In the genomic region with DNA sequence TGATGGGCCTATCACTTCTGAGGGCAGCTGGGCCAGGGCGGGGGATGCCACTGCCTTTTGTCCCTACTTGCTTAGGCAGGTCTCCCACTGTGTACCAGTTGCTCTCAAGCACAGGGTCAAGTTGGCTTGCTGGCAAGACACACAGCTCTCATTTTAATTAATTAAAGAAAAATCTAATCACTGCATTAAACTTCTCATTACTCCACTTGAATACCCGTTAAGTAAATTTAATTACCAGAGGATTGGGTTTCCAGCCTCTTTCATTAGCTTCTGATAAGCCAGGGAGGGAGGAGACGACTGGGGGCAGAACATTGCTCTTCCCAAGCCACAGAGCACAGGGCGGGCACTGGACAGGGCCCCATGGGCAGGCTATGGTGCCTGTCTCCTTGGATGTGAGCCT, we compare ENCODE assay signal across 25 mouse cellular contexts.
"Had no signal": no experiment of that assay in that cellular context is flagged by ENCODE, and none has a peak within 500 bp of the region (broad histone marks: within the 10 kb centered on the region; RNA-seq: fewer than 3 reads in every experiment).

No protein-coding gene starts in this region.

- H3K27ac ChIP-seq: kidney, embryonic 15.5 days; limb, embryonic 13.5 days; liver, embryonic 12.5 days; liver, embryonic 15.5 days; lung, embryonic 15.5 days; neural tube, embryonic 12.5 days; stomach, postnatal 0 days had no signal

- DNase-seq: kidney, adult 8-10 months; kidney, postnatal 10 days; kidney, postnatal 36 days; layer of hippocampus, adult 9-11 months; left cerebral cortex, postnatal 4 days; liver; lung, adult 18-20 months; lung, postnatal 10 days; lung, postnatal 36 days; midbrain, embryonic 14.5 days; right cerebral cortex, adult 18-20 months; right cerebral cortex, postnatal 14 days; right cerebral cortex, postnatal 4 days; thymus, adult 2 months; thymus, postnatal 14 days had no signal

- H3K9me3 ChIP-seq: kidney, embryonic 15.5 days; liver, embryonic 12.5 days; liver, embryonic 15.5 days; lung, embryonic 15.5 days; midbrain, embryonic 10.5 days had no signal

- H3K4me3 ChIP-seq: kidney, embryonic 15.5 days; limb, embryonic 13.5 days; liver, embryonic 12.5 days; liver, embryonic 15.5 days; lung, embryonic 15.5 days; megakaryocyte, embryonic 14.5 days; midbrain, embryonic 10.5 days; neural tube, embryonic 12.5 days had no signal

- H3K27me3 ChIP-seq: kidney, embryonic 15.5 days; liver, embryonic 12.5 days; liver, embryonic 15.5 days; lung, embryonic 15.5 days; neural tube, embryonic 12.5 days had no signal

- H3K36me3 ChIP-seq: kidney, embryonic 15.5 days; limb, embryonic 13.5 days; liver, embryonic 12.5 days; liver, embryonic 15.5 days; lung, embryonic 15.5 days; midbrain, embryonic 10.5 days; neural tube, embryonic 12.5 days had no signal

- H3K4me1 ChIP-seq: liver, embryonic 15.5 days had no signal

- ATAC-seq: intestine, postnatal 0 days; liver, embryonic 12.5 days had no signal

- H3K4me2 ChIP-seq: kidney, embryonic 15.5 days; limb, embryonic 13.5 days; liver, embryonic 12.5 days; liver, embryonic 15.5 days; lung, embryonic 15.5 days; neural tube, embryonic 12.5 days had no signal

- H3K9ac ChIP-seq: kidney, embryonic 15.5 days; limb, embryonic 13.5 days; liver, embryonic 12.5 days; liver, embryonic 15.5 days; lung, embryonic 15.5 days; neural tube, embryonic 12.5 days had no signal
